Mouse (Mus musculus) midbrain, embryonic 15.5 days (tissue): ENCODE data around the gene Gm4064. TPM values are rescaled to one million over a fixed set of nuclear protein-coding genes. Genes with fewer than 3 reads are reported as not detected.
"Not testable (repeated sequence)": the region's sequence is repeated elsewhere in the genome, so short reads cannot be mapped to it uniquely, and the experiment has no call there.

ENCODE experiments used
- ATAC-seq: fragments of 200-750 bp; cut with Nextera tagmentation; replicated peaks from 2 replicates; pipeline ENCODE4 v1.8.0; 2017; ENCODE audit warnings: moderate TSS enrichment
- H3K27ac ChIP-seq: fragments of 300-500 bp; sonication (generic); 2 replicates; pipeline ENCODE4 v1.5.1; 2015; ENCODE audit warnings: mild to moderate bottlenecking, inconsistent platforms
- H3K27me3 ChIP-seq: fragments of 300-500 bp; sonication (generic); replicated peaks from 2 replicates; pipeline ENCODE4 v1.6.1; 2015; ENCODE audit warnings: inconsistent platforms
- H3K36me3 ChIP-seq: fragments of 300-500 bp; sonication (generic); replicated peaks from 2 replicates; pipeline ENCODE4 v1.6.1; 2015; ENCODE audit warnings: inconsistent platforms
- H3K4me1 ChIP-seq: fragments of 300-500 bp; sonication (generic); 2 replicates; pipeline ENCODE4 v1.6.1; 2015; ENCODE audit warnings: inconsistent platforms
- H3K4me2 ChIP-seq: fragments of 300-500 bp; sonication (generic); 2 replicates; pipeline ENCODE4 v1.6.1; 2015; ENCODE audit warnings: inconsistent platforms, mild to moderate bottlenecking, moderate library complexity
- H3K4me3 ChIP-seq: fragments of 300-500 bp; sonication (generic); 2 replicates; pipeline ENCODE4 v1.5.1; 2015; ENCODE audit warnings: mild to moderate bottlenecking, inconsistent platforms
- H3K9ac ChIP-seq: fragments of 300-500 bp; sonication (generic); 2 replicates; pipeline ENCODE4 v1.6.1; 2015; ENCODE audit warnings: mild to moderate bottlenecking, inconsistent platforms
- H3K9me3 ChIP-seq: fragments of 300-500 bp; sonication (generic); 2 replicates; pipeline ENCODE4 v1.6.1; 2016; ENCODE audit warnings: inconsistent platforms
- WGBS: fragments of 180-500 bp; shearing (Covaris S2); methylation state at CpG from one replicate; pipeline ENCODE4 v1.1.7; 2015; ENCODE audit warnings: mixed read lengths; 5-methylcytosine and 5-hydroxymethylcytosine counted together
- polyA plus RNA-seq: library from polyadenylated mRNA; unstranded; fragments of >200 nt; fragmentation: Nextera tagmentation; extraction: Ambion mirVana; gene quantifications from 2 replicates; pipeline ENCODE4 v1.2.1, GENCODE M21; 2015

The Gm4064 gene
- polyA plus RNA-seq = not detected in 2 replicates

DNA sequence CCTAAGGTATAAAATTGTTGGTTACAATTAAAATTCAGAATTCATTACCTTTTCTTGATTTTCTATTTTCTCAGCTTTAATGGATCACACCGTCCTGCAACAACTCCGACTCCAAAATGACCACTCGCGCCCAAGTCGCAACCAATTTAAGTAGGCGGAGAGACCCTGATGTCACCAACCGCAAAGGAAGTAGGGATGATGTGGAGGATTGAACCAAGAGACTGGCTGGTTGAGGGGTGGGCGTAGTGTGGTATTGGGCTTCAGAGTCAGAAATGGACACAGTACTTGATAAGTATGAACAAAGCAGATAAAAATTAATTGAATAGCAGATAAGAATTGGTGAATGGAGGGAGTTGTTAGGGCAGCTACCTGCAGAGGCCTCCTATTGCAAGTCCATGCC lies at the start of gene Gm4064:
Gm4064 (minus strand) TSS at position 101 of the 400 bp plus-strand sequence.
- ATAC-seq, H3K27ac ChIP-seq, H3K4me3 ChIP-seq, H3K4me2 ChIP-seq, H3K4me1 ChIP-seq, H3K9me3 ChIP-seq, H3K27me3 ChIP-seq, H3K36me3 ChIP-seq, H3K9ac ChIP-seq: not testable (repeated sequence)
- no CpG with 5 or more reads among the region's 8 CpGs for WGBS

DNA sequence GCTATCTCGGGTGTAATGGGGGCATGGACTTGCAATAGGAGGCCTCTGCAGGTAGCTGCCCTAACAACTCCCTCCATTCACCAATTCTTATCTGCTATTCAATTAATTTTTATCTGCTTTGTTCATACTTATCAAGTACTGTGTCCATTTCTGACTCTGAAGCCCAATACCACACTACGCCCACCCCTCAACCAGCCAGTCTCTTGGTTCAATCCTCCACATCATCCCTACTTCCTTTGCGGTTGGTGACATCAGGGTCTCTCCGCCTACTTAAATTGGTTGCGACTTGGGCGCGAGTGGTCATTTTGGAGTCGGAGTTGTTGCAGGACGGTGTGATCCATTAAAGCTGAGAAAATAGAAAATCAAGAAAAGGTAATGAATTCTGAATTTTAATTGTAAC lies 34.4 kb upstream of the Gm4064 start, which contains the start of the genes Rbmy and Gm10256:
Rbmy (plus strand) TSS at position 301 of the 400 bp plus-strand sequence.
Gm10256 (plus strand) TSS at position 320 of the 400 bp plus-strand sequence.
- WGBS = no CpG with 5 or more reads among the region's 9 CpGs
- not testable (repeated sequence) for H3K4me1 ChIP-seq, H3K36me3 ChIP-seq

More for the DNA sequence above, 34.4 kb upstream of the Gm4064 start, which contains the start of the genes Rbmy and Gm10256:
- not testable (repeated sequence) for H3K4me3 ChIP-seq, H3K4me2 ChIP-seq, H3K27me3 ChIP-seq, H3K9ac ChIP-seq, ATAC-seq, H3K27ac ChIP-seq, H3K9me3 ChIP-seq

Other genes with a start within 250 kb of the Gm4064 start
- gene H2al2c, start 197.1 kb downstream of the Gm4064 start, polyA plus RNA-seq = not detected in 2 replicates
- not detected in 2 replicates for gene Sry, start 132.5 kb downstream of the Gm4064 start, polyA plus RNA-seq
- gene H2al2b, start 75.5 kb downstream of the Gm4064 start, polyA plus RNA-seq = not detected in 2 replicates
- not detected in 2 replicates for gene Rbmy, start 34.5 kb upstream of the Gm4064 start, polyA plus RNA-seq
- not detected in 2 replicates for gene Gm10256, start 34.5 kb upstream of the Gm4064 start, polyA plus RNA-seq
- gene Gm10352, start 104.8 kb upstream of the Gm4064 start, polyA plus RNA-seq = 0.12 TPM in 1 of 2 replicates, not detected in the other
- not detected in 2 replicates for gene Gm29289, start 136.4 kb upstream of the Gm4064 start, polyA plus RNA-seq